Mouse (Mus musculus): Measurements from ENCODE around the gene Elavl3.

DNA sequence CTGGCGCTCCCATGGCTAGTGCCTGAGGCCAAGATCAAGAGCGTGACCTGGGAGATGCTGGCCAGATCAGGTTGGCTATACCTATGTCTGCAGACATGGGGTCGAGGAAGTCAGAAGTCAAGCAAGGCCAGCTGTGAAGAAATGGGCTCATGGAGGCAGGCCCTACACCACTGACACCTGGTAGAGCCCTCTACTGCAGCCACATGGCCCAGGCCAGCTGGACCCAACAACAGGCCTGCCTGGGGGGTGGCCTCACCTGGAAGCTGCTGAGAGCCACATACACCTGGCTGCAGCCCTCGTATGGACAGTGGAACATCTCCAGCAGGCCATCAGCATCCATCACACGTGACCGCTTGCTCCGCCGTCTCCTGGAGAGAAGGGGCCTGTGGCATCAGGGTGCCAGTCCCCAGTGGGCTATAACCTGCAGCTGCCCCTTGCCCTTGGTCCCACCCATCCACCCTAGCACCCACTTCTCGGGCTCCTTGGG lies 5.3 kb upstream of the Elavl3 start:
- TF ChIP-seq MAFK (IDR thresholded peaks at IDR 0.05; ENCODE audit: insufficient read depth, low read depth, low read length) (no peak), ZC3H11A (IDR thresholded peaks at IDR 0.05; ENCODE audit: borderline replicate concordance, low read depth, low read length) (no peak), HCFC1 (IDR thresholded peaks at IDR 0.05; ENCODE audit: borderline replicate concordance, insufficient read depth, low read length) (no peak)

All from ES-E14 (cell line).